Mouse (Mus musculus): ENCODE data around the gene Chtop. TPM values are rescaled to one million over a fixed set of nuclear protein-coding genes. Genes with fewer than 3 reads are reported as not detected.

The Chtop gene
- 70.3 and 73.9 TPM in 2 replicates for polyA plus RNA-seq (2014; fragmentation: Nextera tagmentation; extraction: Ambion mirVana)

- H3K4me1 ChIP-seq (ENCODE audit: control insufficient read depth, insufficient read depth, low read length): peaks cover 16% of the 10 kb centered on the region
- H3K27ac ChIP-seq (ENCODE audit: low read depth, low read length): peak within 1 kb of the TSS; percentile 90
- ATAC-seq (replicated peaks; ENCODE audit: insufficient number of reproducible peaks, low FRiP score, low TSS enrichment): peak; percentile 87
- peaks cover 17% of the 10 kb centered on the region for H3K36me3 ChIP-seq (ENCODE audit: control insufficient read depth, insufficient read depth, low read length)
- H3K4me2 ChIP-seq: peak within 1 kb of the TSS; percentile 88
- peak within 1 kb of the TSS; percentile 99 for H3K9ac ChIP-seq (ENCODE audit: low read depth, low read length)
- peak within 1 kb of the TSS; percentile 95 for H3K4me3 ChIP-seq (ENCODE audit: low read depth, low read length)
- under 1% methylated on average over 63 of the region's 66 CpGs for WGBS (ENCODE audit: insufficient replicate concordance)
- peaks cover 4% of the 10 kb centered on the region; the same call in 1 of the 2 replicates for H3K27me3 ChIP-seq (ENCODE audit: control insufficient read depth, insufficient read depth, low read length)
- no peaks in the 10 kb centered on the region for H3K9me3 ChIP-seq (replicated peaks; ENCODE audit: control insufficient read depth, low read length)
Measured at GRCm38 (mm10) chr3:90508950-90509746, at the start of gene Chtop. Chtop (minus strand) TSS chr3:90509498.

- WGBS (ENCODE audit: insufficient replicate concordance): 64% methylated on average over 5 of the region's 5 CpGs
- ATAC-seq (replicated peaks; ENCODE audit: insufficient number of reproducible peaks, low FRiP score, low TSS enrichment): no peak
- Histone ChIP-seq H3K4me3 (ENCODE audit: low read depth, low read length) (no peak overlapping the region), H3K27ac (ENCODE audit: low read depth, low read length) (no peak overlapping the region), H3K36me3 (ENCODE audit: control insufficient read depth, insufficient read depth, low read length) (no peaks in the 10 kb centered on the region), H3K4me2 (no peak overlapping the region), H3K4me1 (ENCODE audit: control insufficient read depth, insufficient read depth, low read length) (no peaks in the 10 kb centered on the region), H3K27me3 (ENCODE audit: control insufficient read depth, insufficient read depth, low read length) (no peaks in the 10 kb centered on the region), H3K9ac (ENCODE audit: low read depth, low read length) (no peak overlapping the region), H3K9me3 (replicated peaks; ENCODE audit: control insufficient read depth, low read length) (no peaks in the 10 kb centered on the region)
Measured at GRCm38 (mm10) chr3:90555954-90556353, 46.7 kb upstream of the Chtop start.

- peaks cover 2% of the 10 kb centered on the region; the same call in 1 of the 2 replicates for H3K4me1 ChIP-seq (ENCODE audit: control insufficient read depth, insufficient read depth, low read length)
- H3K9me3 ChIP-seq (replicated peaks; ENCODE audit: control insufficient read depth, low read length): no peaks in the 10 kb centered on the region
- no peaks in the 10 kb centered on the region for H3K36me3 ChIP-seq (ENCODE audit: control insufficient read depth, insufficient read depth, low read length)
- no peak overlapping the region for H3K27ac ChIP-seq (ENCODE audit: low read depth, low read length)
- no peaks in the 10 kb centered on the region for H3K27me3 ChIP-seq (ENCODE audit: control insufficient read depth, insufficient read depth, low read length)
- H3K4me2 ChIP-seq: no peak overlapping the region
- 76% methylated on average over 2 of the region's 2 CpGs for WGBS (ENCODE audit: insufficient replicate concordance)
- no peak overlapping the region for H3K9ac ChIP-seq (ENCODE audit: low read depth, low read length)
- no peak for ATAC-seq (replicated peaks; ENCODE audit: insufficient number of reproducible peaks, low FRiP score, low TSS enrichment)
- no peak overlapping the region for H3K4me3 ChIP-seq (ENCODE audit: low read depth, low read length)
Measured at GRCm38 (mm10) chr3:90552231-90552630, 42.9 kb upstream of the Chtop start.

- Histone ChIP-seq H3K36me3 (ENCODE audit: control insufficient read depth, insufficient read depth, low read length) (no peaks in the 10 kb centered on the region), H3K27ac (ENCODE audit: low read depth, low read length) (no peak overlapping the region), H3K9ac (ENCODE audit: low read depth, low read length) (no peak overlapping the region), H3K27me3 (ENCODE audit: control insufficient read depth, insufficient read depth, low read length) (no peaks in the 10 kb centered on the region), H3K4me3 (ENCODE audit: low read depth, low read length) (no peak overlapping the region), H3K9me3 (replicated peaks; ENCODE audit: control insufficient read depth, low read length) (no peaks in the 10 kb centered on the region), H3K4me1 (ENCODE audit: control insufficient read depth, insufficient read depth, low read length) (peaks cover 2% of the 10 kb centered on the region; the same call in 1 of the 2 replicates), H3K4me2 (no peak overlapping the region)
- no peak for ATAC-seq (replicated peaks; ENCODE audit: insufficient number of reproducible peaks, low FRiP score, low TSS enrichment)
- WGBS (ENCODE audit: insufficient replicate concordance): 91% methylated on average over 2 of the region's 2 CpGs
Measured at GRCm38 (mm10) chr3:90550421-90550790, 41.1 kb upstream of the Chtop start.

GRCm38 (mm10) chr3:90549676-90550420 is 40.5 kb upstream of the Chtop start:
- Histone ChIP-seq H3K9ac (ENCODE audit: low read depth, low read length) (no peak overlapping the region), H3K4me2 (no peak overlapping the region), H3K4me1 (ENCODE audit: control insufficient read depth, insufficient read depth, low read length) (peaks cover 2% of the 10 kb centered on the region; the same call in 1 of the 2 replicates), H3K4me3 (ENCODE audit: low read depth, low read length) (no peak overlapping the region), H3K36me3 (ENCODE audit: control insufficient read depth, insufficient read depth, low read length) (no peaks in the 10 kb centered on the region), H3K9me3 (replicated peaks; ENCODE audit: control insufficient read depth, low read length) (no peaks in the 10 kb centered on the region), H3K27me3 (ENCODE audit: control insufficient read depth, insufficient read depth, low read length) (no peaks in the 10 kb centered on the region), H3K27ac (ENCODE audit: low read depth, low read length) (no peak overlapping the region)
- 47% methylated on average over 5 of the region's 5 CpGs for WGBS (ENCODE audit: insufficient replicate concordance)
- ATAC-seq (replicated peaks; ENCODE audit: insufficient number of reproducible peaks, low FRiP score, low TSS enrichment): no peak

- Histone ChIP-seq H3K4me1 (ENCODE audit: control insufficient read depth, insufficient read depth, low read length) (no peaks in the 10 kb centered on the region; the same call in 1 of the 2 replicates), H3K9ac (ENCODE audit: low read depth, low read length) (no peak overlapping the region), H3K9me3 (replicated peaks; ENCODE audit: control insufficient read depth, low read length) (no peaks in the 10 kb centered on the region), H3K4me3 (ENCODE audit: low read depth, low read length) (no peak overlapping the region), H3K27me3 (ENCODE audit: control insufficient read depth, insufficient read depth, low read length) (no peaks in the 10 kb centered on the region), H3K4me2 (no peak overlapping the region), H3K36me3 (ENCODE audit: control insufficient read depth, insufficient read depth, low read length) (no peaks in the 10 kb centered on the region), H3K27ac (ENCODE audit: low read depth, low read length) (0 out of 2 replicates have a peak overlapping the region, but pooled peaks have one; percentile 5)
- ATAC-seq (replicated peaks; ENCODE audit: insufficient number of reproducible peaks, low FRiP score, low TSS enrichment): no peak
- 53% methylated on average over 4 of the region's 4 CpGs for WGBS (ENCODE audit: insufficient replicate concordance)
Measured at GRCm38 (mm10) chr3:90540904-90541303, 31.6 kb upstream of the Chtop start.

- H3K4me3 ChIP-seq (ENCODE audit: low read depth, low read length): no peak overlapping the region
- no peak overlapping the region for H3K27ac ChIP-seq (ENCODE audit: low read depth, low read length)
- 67% methylated on average over 5 of the region's 5 CpGs for WGBS (ENCODE audit: insufficient replicate concordance)
Measured at GRCm38 (mm10) chr3:90537905-90538296, 28.6 kb upstream of the Chtop start.

GRCm38 (mm10) chr3:90537141-90537904 is 28.0 kb upstream of the Chtop start, which contains the start of gene S100a16:
S100a16 (plus strand) TSS chr3:90537254.
- Histone ChIP-seq H3K9me3 (replicated peaks; ENCODE audit: control insufficient read depth, low read length) (no peaks in the 10 kb centered on the region), H3K27ac (ENCODE audit: low read depth, low read length) (no peak within 1 kb of the TSS), H3K27me3 (ENCODE audit: control insufficient read depth, insufficient read depth, low read length) (no peaks in the 10 kb centered on the region), H3K4me3 (ENCODE audit: low read depth, low read length) (no peak within 1 kb of the TSS), H3K9ac (ENCODE audit: low read depth, low read length) (no peak within 1 kb of the TSS), H3K36me3 (ENCODE audit: control insufficient read depth, insufficient read depth, low read length) (no peaks in the 10 kb centered on the region), H3K4me1 (ENCODE audit: control insufficient read depth, insufficient read depth, low read length) (no peaks in the 10 kb centered on the region; the same call in 1 of the 2 replicates), H3K4me2 (no peak within 1 kb of the TSS; the same call in 1 of the 2 replicates)
- WGBS (ENCODE audit: insufficient replicate concordance): 38% methylated on average over 10 of the region's 10 CpGs
- 0 out of 2 replicates have a peak, but pooled peaks have one; percentile 5 for ATAC-seq (replicated peaks; ENCODE audit: insufficient number of reproducible peaks, low FRiP score, low TSS enrichment)

More at GRCm38 (mm10) chr3:90537905-90538296, 28.6 kb upstream of the Chtop start:
- Histone ChIP-seq H3K4me2 (no peak overlapping the region), H3K36me3 (ENCODE audit: control insufficient read depth, insufficient read depth, low read length) (no peaks in the 10 kb centered on the region), H3K4me1 (ENCODE audit: control insufficient read depth, insufficient read depth, low read length) (no peaks in the 10 kb centered on the region; the same call in 1 of the 2 replicates), H3K9me3 (replicated peaks; ENCODE audit: control insufficient read depth, low read length) (no peaks in the 10 kb centered on the region), H3K9ac (ENCODE audit: low read depth, low read length) (no peak overlapping the region), H3K27me3 (ENCODE audit: control insufficient read depth, insufficient read depth, low read length) (no peaks in the 10 kb centered on the region)
- no peak for ATAC-seq (replicated peaks; ENCODE audit: insufficient number of reproducible peaks, low FRiP score, low TSS enrichment)
